In genomic region chr5:120570289-120570897, GRCm38 (mm10) we compare ENCODE assay signal across 13 mouse cellular contexts. TPM values are rescaled to one million over a fixed set of nuclear protein-coding genes. Genes with fewer than 3 reads are reported as not detected.
DNase-seq lines count a peak whose midpoint lies in the region; ATAC-seq and TF ChIP-seq lines count a peak whose summit lies in the region.
"Had no signal": no experiment of that assay in that cellular context is flagged by ENCODE, and none has a peak within 500 bp of the region (broad histone marks: within the 10 kb centered on the region; RNA-seq: fewer than 3 reads in every experiment).

No protein-coding gene starts in this region.

- no peak overlapping the region for H3K9ac ChIP-seq in kidney, embryonic 15.5 days
- no peak overlapping the region for H3K9ac ChIP-seq in MEL (ENCODE audit: control insufficient read depth, low read depth, low read length, poor library complexity, severe bottlenecking)
- H3K9ac ChIP-seq: embryonic facial prominence, embryonic 15.5 days had no signal

- WGBS in kidney, embryonic 15.5 days: 70% methylated on average over 11 of the region's 11 CpGs
- WGBS in embryonic facial prominence, embryonic 10.5 days: 86% methylated on average over 11 of the region's 11 CpGs

- peaks cover 16% of the 10 kb centered on the region; the same call in 1 of the 2 replicates for H3K27me3 ChIP-seq in kidney, embryonic 15.5 days
- H3K27me3 ChIP-seq in MEL (ENCODE audit: control insufficient read depth in 1 of 2, insufficient read depth in 2 of 2, low read length in 2 of 2): no peaks in the 10 kb centered on the region
- no peaks in the 10 kb centered on the region for H3K27me3 ChIP-seq in embryonic facial prominence, embryonic 10.5 days (replicated peaks; ENCODE audit: low read depth, poor library complexity, severe bottlenecking)
- H3K27me3 ChIP-seq: embryonic facial prominence, embryonic 15.5 days had no signal

- H3K4me2 ChIP-seq in kidney, embryonic 15.5 days: 0 out of 2 replicates have a peak overlapping the region, but pooled peaks have one; percentile 26
- H3K4me2 ChIP-seq: embryonic facial prominence, embryonic 15.5 days had no signal

- peak overlapping the region; percentile 76 for H3K27ac ChIP-seq in kidney, embryonic 15.5 days
- no peak overlapping the region for H3K27ac ChIP-seq in MEL (ENCODE audit: control insufficient read depth, low read depth, low read length)
- H3K27ac ChIP-seq in embryonic facial prominence, embryonic 10.5 days (replicated peaks): peak overlapping the region; percentile 54; the same call in 1 of the 2 replicates

- peaks cover 8% of the 10 kb centered on the region; the same call in 1 of the 2 replicates for H3K36me3 ChIP-seq in kidney, embryonic 15.5 days
- H3K36me3 ChIP-seq in MEL (ENCODE audit: control insufficient read depth in 1 of 2, insufficient read depth in 2 of 2, low read length in 2 of 2): peaks cover 0 to 3% of the 10 kb centered on the region in 2 experiments; a peak in 1 of 4 replicates
- H3K36me3 ChIP-seq in embryonic facial prominence, embryonic 10.5 days (replicated peaks): no peaks in the 10 kb centered on the region
- H3K36me3 ChIP-seq: embryonic facial prominence, embryonic 15.5 days had no signal

- DNase-seq in kidney, adult 18-20 months: no peak
- peak; percentile 75 for DNase-seq in MEL (ENCODE audit: low read depth, low spot score)
- DNase-seq in embryonic facial prominence, embryonic 10.5 days (ENCODE audit: low spot score): no peak
- peak; percentile 45 to 66 for DNase-seq in monocyte, adult 2 months (ENCODE audit: low read depth in 1 of 2, low spot score in 2 of 2)
- no peak for DNase-seq in thymus, postnatal 36 days
- no peak for DNase-seq in gastrocnemius, postnatal 14 days
- DNase-seq: layer of hippocampus, postnatal 36 days; lung, postnatal 36 days; right cerebral cortex, postnatal 4 days; thymus, postnatal 25 days had no signal

- no peaks in the 10 kb centered on the region for H3K79me2 ChIP-seq in MEL (ENCODE audit: control insufficient read depth, insufficient read depth, low read length, poor library complexity)

- no peak for TF ChIP-seq CTCF in MEL (IDR thresholded peaks at IDR 0.05 in 2 of 3, conservative IDR thresholded peaks at IDR 0.05 in 1 of 3; ENCODE audit: control insufficient read depth in 1 of 3, insufficient read depth in 1 of 3, low read depth in 2 of 3, low read length in 3 of 3, poor library complexity in 1 of 3, severe bottlenecking in 1 of 3)

- no peak for TF ChIP-seq RAD21 in MEL (IDR thresholded peaks at IDR 0.05; ENCODE audit: low read depth, low read length)

- ATAC-seq in kidney, embryonic 15.5 days (replicated peaks; ENCODE audit: low FRiP score): no peak

- H3K4me1 ChIP-seq in kidney, embryonic 15.5 days: peaks cover 79% of the 10 kb centered on the region
- H3K4me1 ChIP-seq in MEL (ENCODE audit: control insufficient read depth in 1 of 2, insufficient read depth in 2 of 2, low read length in 2 of 2): peaks cover 0 to 5% of the 10 kb centered on the region in 2 experiments; a peak in 2 of 4 replicates
- H3K4me1 ChIP-seq in embryonic facial prominence, embryonic 10.5 days: peaks cover 81% of the 10 kb centered on the region

- intact Hi-C loops in gastrocnemius, postnatal 14 days (cut with DNase I; ENCODE audit: low total_unique reads): no loop called here

- no peak overlapping the region for H3K4me3 ChIP-seq in kidney, embryonic 15.5 days (replicated peaks)
- no peak overlapping the region for H3K4me3 ChIP-seq in MEL (ENCODE audit: control insufficient read depth in 1 of 2, insufficient read depth in 1 of 2, low read depth in 2 of 2, low read length in 2 of 2)
- H3K4me3 ChIP-seq in embryonic facial prominence, embryonic 10.5 days: no peak overlapping the region
- H3K4me3 ChIP-seq: embryonic facial prominence, embryonic 15.5 days had no signal

- no peaks in the 10 kb centered on the region for H3K9me3 ChIP-seq in kidney, embryonic 15.5 days (replicated peaks)
- H3K9me3 ChIP-seq in MEL (replicated peaks; ENCODE audit: insufficient read depth, low read length): no peaks in the 10 kb centered on the region
- no peaks in the 10 kb centered on the region for H3K9me3 ChIP-seq in embryonic facial prominence, embryonic 10.5 days
- H3K9me3 ChIP-seq: embryonic facial prominence, embryonic 15.5 days; G1E had no signal

- peak in 1 of 2 experiments; percentile 76; a peak in 3 of 4 replicates for TF ChIP-seq EP300 in MEL (IDR thresholded peaks at IDR 0.05; ENCODE audit: low read depth in 1 of 2, low read length in 2 of 2)

- TF ChIP-seq POLR2A in MEL (IDR thresholded peaks at IDR 0.05; ENCODE audit: control insufficient read depth in 1 of 2, insufficient read depth in 1 of 2, low read depth in 1 of 2, low read length in 2 of 2, poor library complexity in 1 of 2): no peak

TF ChIP-seq in MEL, 35 proteins besides CTCF, POLR2A, EP300 and RAD21:
- TF ChIP-seq ETS1 (IDR thresholded peaks at IDR 0.05; ENCODE audit: low read depth, low read length) (peak; percentile 76), RCOR1 (IDR thresholded peaks at IDR 0.05; ENCODE audit: low read depth, low read length) (0 out of 2 replicates have a peak, but pooled peaks have one; percentile 15), CHD1 (IDR thresholded peaks at IDR 0.05; ENCODE audit: low read depth, low read length) (no peak), CHD2 (IDR thresholded peaks at IDR 0.05; ENCODE audit: low read length) (no peak), MEF2A (IDR thresholded peaks at IDR 0.05; ENCODE audit: extremely low read depth, insufficient replicate concordance, low read depth, low read length, poor library complexity, severe bottlenecking) (no peak), ZNF384 (IDR thresholded peaks at IDR 0.05; ENCODE audit: low read depth, low read length) (no peak), JUND (IDR thresholded peaks at IDR 0.05; ENCODE audit: low read depth, low read length) (0 out of 2 replicates have a peak, but pooled peaks have one; percentile 39), GABPA (IDR thresholded peaks at IDR 0.05; ENCODE audit: low read depth, low read length) (no peak), ELF1 (IDR thresholded peaks at IDR 0.05; ENCODE audit: low read depth, low read length) (0 out of 2 replicates have a peak, but pooled peaks have one; percentile 11), SIN3A (IDR thresholded peaks at IDR 0.05; ENCODE audit: low read length) (0 out of 2 replicates have a peak, but pooled peaks have one; percentile 44), MXI1 (IDR thresholded peaks at IDR 0.05; ENCODE audit: low read depth, low read length) (no peak), NRF1 (IDR thresholded peaks at IDR 0.05; ENCODE audit: insufficient read depth, low read depth, low read length, poor library complexity, severe bottlenecking) (no peak)

RNA-seq across cellular contexts. Expression of gene Tpcn1, which starts 18.1 kb away (rescaled TPM):
- 32.9 and 36.0 TPM in 2 replicates for polyA plus RNA-seq in kidney, embryonic 15.5 days (2015; fragmentation: Nextera tagmentation; extraction: Ambion mirVana)
- 11.0 and 11.3 TPM in 2 replicates for total RNA-seq in MEL (2012; rRNA removed)
- polyA plus RNA-seq in MEL (2012; ENCODE audit: insufficient read depth in 1 of 2, insufficient read length in 2 of 2, low read depth in 1 of 2, low replicate concordance in 2 of 2, missing spikeins in 1 of 2): 10 to 100 TPM in 1 of 2 experiments, not detected in 1; 43.2 TPM
- 11.9 and 12.3 TPM in 2 replicates for polyA plus RNA-seq in embryonic facial prominence, embryonic 10.5 days (2016; fragmentation: Nextera tagmentation; extraction: Ambion mirVana)
- 10 to 100 TPM; 47.6 to 50.9 TPM for total RNA-seq in gastrocnemius, postnatal 14 days (2021)

RNA-seq across cellular contexts. Expression of gene Iqcd, which starts 18.4 kb away (rescaled TPM):
- polyA plus RNA-seq in kidney, embryonic 15.5 days (2015; fragmentation: Nextera tagmentation; extraction: Ambion mirVana): 0.82 and 0.90 TPM in 2 replicates
- total RNA-seq in MEL (2012; rRNA removed): 0.62 and 1.1 TPM in 2 replicates
- polyA plus RNA-seq in MEL (2012; ENCODE audit: insufficient read depth in 1 of 2, insufficient read length in 2 of 2, low read depth in 1 of 2, low replicate concordance in 2 of 2, missing spikeins in 1 of 2): 1 to 10 TPM in 1 of 2 experiments, not detected in 1; 2.2 TPM
- 0.65 and 0.81 TPM in 2 replicates for polyA plus RNA-seq in embryonic facial prominence, embryonic 10.5 days (2016; fragmentation: Nextera tagmentation; extraction: Ambion mirVana)
- total RNA-seq in gastrocnemius, postnatal 14 days (2021): under 1 TPM in 1 of 2 experiments, not detected in 1; 0.13 TPM

RNA-seq across cellular contexts. Expression of gene Rita1, which starts 42.0 kb away (rescaled TPM):
- 15.3 and 16.1 TPM in 2 replicates for polyA plus RNA-seq in kidney, embryonic 15.5 days (2015; fragmentation: Nextera tagmentation; extraction: Ambion mirVana)
- total RNA-seq in MEL (2012; rRNA removed): 14.0 and 18.1 TPM in 2 replicates
- 10 to 100 TPM in 1 of 2 experiments, not detected in 1; 22.1 TPM for polyA plus RNA-seq in MEL (2012; ENCODE audit: insufficient read depth in 1 of 2, insufficient read length in 2 of 2, low read depth in 1 of 2, low replicate concordance in 2 of 2, missing spikeins in 1 of 2)
- polyA plus RNA-seq in embryonic facial prominence, embryonic 10.5 days (2016; fragmentation: Nextera tagmentation; extraction: Ambion mirVana): 19.4 and 20.1 TPM in 2 replicates
- 1 to 10 TPM; 4.3 to 5.3 TPM for total RNA-seq in gastrocnemius, postnatal 14 days (2021)

RNA-seq across cellular contexts. Expression of gene Ddx54, which starts 42.1 kb away (rescaled TPM):
- 47.2 and 52.2 TPM in 2 replicates for polyA plus RNA-seq in kidney, embryonic 15.5 days (2015; fragmentation: Nextera tagmentation; extraction: Ambion mirVana)
- 73.8 and 74.8 TPM in 2 replicates for total RNA-seq in MEL (2012; rRNA removed)
- polyA plus RNA-seq in MEL (2012; ENCODE audit: insufficient read depth in 1 of 2, insufficient read length in 2 of 2, low read depth in 1 of 2, low replicate concordance in 2 of 2, missing spikeins in 1 of 2): 10 to 100 TPM in 1 of 2 experiments, not detected in 1; 99.9 TPM
- polyA plus RNA-seq in embryonic facial prominence, embryonic 10.5 days (2016; fragmentation: Nextera tagmentation; extraction: Ambion mirVana): 62.3 and 64.3 TPM in 2 replicates
- 10 to 100 TPM; 20.1 to 22.3 TPM for total RNA-seq in gastrocnemius, postnatal 14 days (2021)

RNA-seq across cellular contexts. Expression of gene Slc8b1, which starts 59.4 kb away (rescaled TPM):
- 9.4 and 9.7 TPM in 2 replicates for polyA plus RNA-seq in kidney, embryonic 15.5 days (2015; fragmentation: Nextera tagmentation; extraction: Ambion mirVana)
- total RNA-seq in MEL (2012; rRNA removed): 2.3 and 2.7 TPM in 2 replicates
- 1 to 10 TPM in 1 of 2 experiments, not detected in 1; 5.9 TPM for polyA plus RNA-seq in MEL (2012; ENCODE audit: insufficient read depth in 1 of 2, insufficient read length in 2 of 2, low read depth in 1 of 2, low replicate concordance in 2 of 2, missing spikeins in 1 of 2)
- 4.1 and 5.2 TPM in 2 replicates for polyA plus RNA-seq in embryonic facial prominence, embryonic 10.5 days (2016; fragmentation: Nextera tagmentation; extraction: Ambion mirVana)
- total RNA-seq in gastrocnemius, postnatal 14 days (2021): 10 to 100 TPM; 12.5 to 13.0 TPM

Comparison
In these comparisons a context has a peak if more than half of its experiments do, and no peak if none do; other contexts are left out.
1. DNase-seq: peak in MEL (single experiment) and monocyte, adult 2 months (2 of 2); none in kidney, adult 18-20 months (single experiment), embryonic facial prominence, embryonic 10.5 days (single experiment), thymus, postnatal 36 days (0 of 2) and gastrocnemius, postnatal 14 days (single experiment).